Mouse (Mus musculus): ENCODE data around the gene Pla2g16. TPM values are rescaled to one million over a fixed set of nuclear protein-coding genes. Genes with fewer than 3 reads are reported as not detected.

Pla2g16 gene
- total and polyA plus RNA-seq, 2 experiments from 2014 or later: 6.0 to 6.6 TPM

- DNase-seq: no peak
- WGBS: 74% methylated on average over 7 of the region's 7 CpGs
- H3K9ac ChIP-seq: no peak overlapping the region
- no peaks in the 10 kb centered on the region for H3K9me3 ChIP-seq (ENCODE audit: low read length)
- ATAC-seq: no peak
- TF ChIP-seq CTCF (IDR thresholded peaks at IDR 0.05; ENCODE audit: low read depth): no peak
- H3K4me3 ChIP-seq (ENCODE audit: low read depth, low read length): no peak overlapping the region
- no peak overlapping the region for H3K4me2 ChIP-seq (ENCODE audit: low read depth)
- H3K27me3 ChIP-seq (ENCODE audit: insufficient read depth, low read length): no peaks in the 10 kb centered on the region
- peaks cover 14% of the 10 kb centered on the region; the same call in 1 of the 2 replicates for H3K4me1 ChIP-seq (ENCODE audit: insufficient read depth)
- H3K36me3 ChIP-seq (ENCODE audit: insufficient read depth): no peaks in the 10 kb centered on the region
- H3K27ac ChIP-seq (ENCODE audit: low read depth, low read length): no peak overlapping the region
These were observed 50.5 kb downstream of the Pla2g16 start for GRCm38 (mm10) chr19:7607690-7608201.

GRCm38 (mm10) chr19:7611942-7612757 lies 54.9 kb downstream of the Pla2g16 start, which contains the start of gene Hrasls5:
TSS of gene Hrasls5 (plus strand) at chr19:7612541.
- WGBS: 3% methylated on average over 54 of the region's 54 CpGs
- peak; percentile 61 for DNase-seq
- TF ChIP-seq CTCF (IDR thresholded peaks at IDR 0.05; ENCODE audit: low read depth): peak; percentile 44

GRCm38 (mm10) chr19:7613151-7613550 lies 55.9 kb downstream of the Pla2g16 start:
- 90% methylated on average over 7 of the region's 7 CpGs for WGBS
- no peak for ATAC-seq
- Histone ChIP-seq H3K4me3 (ENCODE audit: low read depth, low read length) (no peak overlapping the region), H3K27ac (ENCODE audit: low read depth, low read length) (no peak overlapping the region), H3K9ac (no peak overlapping the region), H3K4me2 (ENCODE audit: low read depth) (no peak overlapping the region), H3K4me1 (ENCODE audit: insufficient read depth) (0 out of 2 replicates have a peak, but pooled peaks cover 3% of the 10 kb centered on the region), H3K36me3 (ENCODE audit: insufficient read depth) (no peaks in the 10 kb centered on the region), H3K27me3 (ENCODE audit: insufficient read depth, low read length) (no peaks in the 10 kb centered on the region), H3K9me3 (ENCODE audit: low read length) (no peaks in the 10 kb centered on the region)
- no peak for DNase-seq
- TF ChIP-seq CTCF (IDR thresholded peaks at IDR 0.05; ENCODE audit: low read depth): no peak

More at GRCm38 (mm10) chr19:7611942-7612757, 54.9 kb downstream of the Pla2g16 start, which contains the start of gene Hrasls5:
- H3K27me3 ChIP-seq (ENCODE audit: insufficient read depth, low read length): no peaks in the 10 kb centered on the region
- H3K9ac ChIP-seq: peak within 1 kb of the TSS; percentile 57
- H3K27ac ChIP-seq (ENCODE audit: low read depth, low read length): no peak within 1 kb of the TSS
- peaks cover 3% of the 10 kb centered on the region; the same call in 1 of the 2 replicates for H3K4me1 ChIP-seq (ENCODE audit: insufficient read depth)
- H3K36me3 ChIP-seq (ENCODE audit: insufficient read depth): no peaks in the 10 kb centered on the region
- peak; percentile 91 for ATAC-seq
- H3K4me3 ChIP-seq (ENCODE audit: low read depth, low read length): peak within 1 kb of the TSS; percentile 44
- H3K4me2 ChIP-seq (ENCODE audit: low read depth): peak within 1 kb of the TSS; percentile 91
- H3K9me3 ChIP-seq (ENCODE audit: low read length): no peaks in the 10 kb centered on the region

- H3K27me3 ChIP-seq (ENCODE audit: insufficient read depth, low read length): no peaks in the 10 kb centered on the region
- H3K36me3 ChIP-seq (ENCODE audit: insufficient read depth): no peaks in the 10 kb centered on the region
- DNase-seq: no peak
- no peak for ATAC-seq
- TF ChIP-seq CTCF (IDR thresholded peaks at IDR 0.05; ENCODE audit: low read depth): no peak
- H3K9me3 ChIP-seq (ENCODE audit: low read length): no peaks in the 10 kb centered on the region
- no peak overlapping the region for H3K4me3 ChIP-seq (ENCODE audit: low read depth, low read length)
- no peak overlapping the region for H3K9ac ChIP-seq
- 0 out of 2 replicates have a peak, but pooled peaks cover 3% of the 10 kb centered on the region for H3K4me1 ChIP-seq (ENCODE audit: insufficient read depth)
- H3K27ac ChIP-seq (ENCODE audit: low read depth, low read length): no peak overlapping the region
- WGBS: 70% methylated on average over 5 of the region's 5 CpGs
- no peak overlapping the region for H3K4me2 ChIP-seq (ENCODE audit: low read depth)
These were observed 59.1 kb downstream of the Pla2g16 start for GRCm38 (mm10) chr19:7616231-7616930.

GRCm38 (mm10) chr19:7617085-7617484 lies 59.8 kb downstream of the Pla2g16 start:
- no peak for DNase-seq
- no peak overlapping the region for H3K4me3 ChIP-seq (ENCODE audit: low read depth, low read length)
- no peaks in the 10 kb centered on the region for H3K4me1 ChIP-seq (ENCODE audit: insufficient read depth)
- H3K27me3 ChIP-seq (ENCODE audit: insufficient read depth, low read length): no peaks in the 10 kb centered on the region
- H3K27ac ChIP-seq (ENCODE audit: low read depth, low read length): no peak overlapping the region
- TF ChIP-seq CTCF (IDR thresholded peaks at IDR 0.05; ENCODE audit: low read depth): no peak
- H3K36me3 ChIP-seq (ENCODE audit: insufficient read depth): no peaks in the 10 kb centered on the region
- H3K9ac ChIP-seq: no peak overlapping the region
- 49% methylated on average over 3 of the region's 3 CpGs for WGBS
- no peak overlapping the region for H3K4me2 ChIP-seq (ENCODE audit: low read depth)
- H3K9me3 ChIP-seq (ENCODE audit: low read length): no peaks in the 10 kb centered on the region
- no peak for ATAC-seq

- DNase-seq: peak; percentile 84
- H3K4me2 ChIP-seq (ENCODE audit: low read depth): no peak overlapping the region; the same call in 1 of the 2 replicates
- no peak overlapping the region for H3K4me3 ChIP-seq (ENCODE audit: low read depth, low read length)
- peak; percentile 89 for TF ChIP-seq CTCF (IDR thresholded peaks at IDR 0.05; ENCODE audit: low read depth)
- H3K36me3 ChIP-seq (ENCODE audit: insufficient read depth): no peaks in the 10 kb centered on the region
- H3K4me1 ChIP-seq (ENCODE audit: insufficient read depth): no peaks in the 10 kb centered on the region
- no peak overlapping the region for H3K9ac ChIP-seq
- ATAC-seq: peak; percentile 74
- no peaks in the 10 kb centered on the region for H3K9me3 ChIP-seq (ENCODE audit: low read length)
- WGBS: 32% methylated on average over 7 of the region's 7 CpGs
- no peaks in the 10 kb centered on the region for H3K27me3 ChIP-seq (ENCODE audit: insufficient read depth, low read length)
- H3K27ac ChIP-seq (ENCODE audit: low read depth, low read length): no peak overlapping the region
These were observed 60.4 kb downstream of the Pla2g16 start for GRCm38 (mm10) chr19:7617696-7618095.

All from forebrain, postnatal 0 days (tissue).